Mouse (Mus musculus) megakaryocyte, embryonic 14.5 days (primary cell): ENCODE data around the gene Olfr1223.
"Not testable (repeated sequence)": the region's sequence is repeated elsewhere in the genome, so short reads cannot be mapped to it uniquely, and the experiment has no call there.

Source experiments
- FLI1 ChIP-seq: IDR thresholded peaks from 2 replicates; pipeline ENCODE4 v1.6.1; 2012; ENCODE audit warnings: low read length, inconsistent platforms, mixed read lengths
- GATA1 ChIP-seq: IDR thresholded peaks from 3 replicates; pipeline ENCODE4 v1.6.1; 2012; ENCODE audit warnings: mixed read lengths, low read length, inconsistent platforms, borderline replicate concordance

DNA sequence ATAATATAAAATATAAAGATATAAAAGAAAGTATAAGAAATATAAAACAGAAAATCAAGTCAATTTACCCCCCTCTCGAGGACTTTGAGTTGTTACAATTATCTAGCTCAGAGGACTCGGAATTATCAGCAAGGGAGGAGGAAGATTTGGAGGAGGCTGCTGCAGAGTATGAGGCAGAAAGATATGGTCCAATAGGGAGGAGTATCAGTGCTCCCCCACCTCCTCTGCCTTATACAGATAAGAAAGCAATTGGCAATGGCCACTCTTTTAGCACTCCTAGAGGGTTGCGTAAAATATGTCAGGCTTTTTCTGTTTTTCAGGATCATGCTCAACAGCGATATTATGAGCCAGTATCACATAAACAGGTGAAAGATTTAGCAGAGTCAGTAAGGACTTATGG lies 13.4 kb upstream of the Olfr1223 start:
- not testable (repeated sequence) for TF ChIP-seq GATA1, FLI1
